Mouse (Mus musculus) kidney, postnatal 0 days (tissue): ENCODE data around the gene Tubb1. TPM values are rescaled to one million over a fixed set of nuclear protein-coding genes. Genes with fewer than 3 reads are reported as not detected.

Source experiments
- ATAC-seq: fragments of 200-750 bp; cut with Nextera tagmentation; replicated peaks from 2 replicates; pipeline ENCODE4 v1.8.0; 2017; ENCODE audit warnings: low read depth, moderate number of reproducible peaks, moderate TSS enrichment, moderate library complexity; ENCODE audit not compliant: low FRiP score
- DNase-seq: peaks from one replicate; pipeline ENCODE4 v3.0.0-alpha.2; 2016; ENCODE audit warnings: low spot score
- H3K27ac ChIP-seq: fragments of 300-500 bp; sonication (generic); 2 replicates; pipeline ENCODE4 v1.5.1; 2014; ENCODE audit warnings: mild to moderate bottlenecking
- H3K27me3 ChIP-seq: fragments of 300-500 bp; sonication (generic); 2 replicates; pipeline ENCODE4 v1.6.1; 2014; ENCODE audit warnings: low read length, mixed read lengths; ENCODE audit not compliant: insufficient read depth
- H3K36me3 ChIP-seq: fragments of 300-500 bp; sonication (generic); 2 replicates; pipeline ENCODE4 v1.6.1; 2014; ENCODE audit warnings: low read length, mixed read lengths; ENCODE audit not compliant: insufficient read depth
- H3K4me1 ChIP-seq: fragments of 300-500 bp; sonication (generic); replicated peaks from 2 replicates; pipeline ENCODE4 v1.6.1; 2014; ENCODE audit warnings: antibody characterized with exemption, low read length, mixed read lengths; ENCODE audit not compliant: insufficient read depth
- H3K4me2 ChIP-seq: fragments of 300-500 bp; sonication (generic); 2 replicates; pipeline ENCODE4 v1.6.1; 2014; ENCODE audit warnings: mild to moderate bottlenecking, low read length, moderate library complexity, mixed read lengths
- H3K4me3 ChIP-seq: fragments of 300-500 bp; sonication (generic); replicated peaks from 2 replicates; pipeline ENCODE4 v1.5.1; 2014; ENCODE audit warnings: low read depth, low read length
- H3K9ac ChIP-seq: fragments of 300-500 bp; sonication (generic); 2 replicates; pipeline ENCODE4 v1.6.1; 2014; ENCODE audit warnings: low read depth, low read length
- H3K9me3 ChIP-seq: fragments of 300-500 bp; sonication (generic); replicated peaks from 2 replicates; pipeline ENCODE4 v1.6.1; 2016; ENCODE audit warnings: low read length, inconsistent platforms, mixed read lengths
- CTCF ChIP-seq: IDR thresholded peaks from 2 replicates; pipeline ENCODE4 v1.5.1; 2016; ENCODE audit warnings: antibody characterized with exemption, low read depth, mild to moderate bottlenecking, moderate library complexity
- WGBS: fragments of 180-500 bp; shearing (Covaris S2); extraction: QIAGEN DNeasy Blood & Tissue Kit; methylation state at CpG from one replicate; pipeline ENCODE4 v1.1.7; 2014; 5-methylcytosine and 5-hydroxymethylcytosine counted together
- polyA plus RNA-seq: library from polyadenylated mRNA; unstranded; fragments of >200 nt; fragmentation: Nextera tagmentation; extraction: Ambion mirVana; gene quantifications from 2 replicates; pipeline ENCODE4 v1.2.1, GENCODE M21; 2015

Gene Tubb1
- polyA plus RNA-seq, 1 experiment from 2014 or later: 0.32 TPM

- H3K27ac ChIP-seq: no peak overlapping the region
These were observed 20.4 kb downstream of the Tubb1 start for GRCm38 (mm10) chr2:174470786-174471405.

GRCm38 (mm10) chr2:174472407-174472806 lies 21.9 kb downstream of the Tubb1 start:
- H3K36me3 ChIP-seq: peaks cover 4% of the 10 kb centered on the region; the same call in 1 of the 2 replicates
- peak overlapping the region; percentile 83 for H3K9ac ChIP-seq
- TF ChIP-seq CTCF: no peak
- H3K4me1 ChIP-seq: peaks cover 4% of the 10 kb centered on the region; the same call in 1 of the 2 replicates
- H3K4me2 ChIP-seq: peak overlapping the region; percentile 76
- no peaks in the 10 kb centered on the region for H3K27me3 ChIP-seq
- ATAC-seq (peak; percentile 43), DNase-seq (no peak)
- no peaks in the 10 kb centered on the region for H3K9me3 ChIP-seq
- 6% methylated on average over 30 of the region's 30 CpGs for WGBS
- H3K4me3 ChIP-seq: peak overlapping the region; percentile 65
- peak overlapping the region; percentile 86 for H3K27ac ChIP-seq

More at GRCm38 (mm10) chr2:174470786-174471405, 20.4 kb downstream of the Tubb1 start:
- WGBS: 95% methylated on average over 7 of the region's 7 CpGs
- no peak for DNase-seq
- no peaks in the 10 kb centered on the region for H3K27me3 ChIP-seq
- peaks cover 4% of the 10 kb centered on the region; the same call in 1 of the 2 replicates for H3K4me1 ChIP-seq
- H3K4me3 ChIP-seq: no peak overlapping the region
- no peak overlapping the region for H3K4me2 ChIP-seq
- no peaks in the 10 kb centered on the region for H3K9me3 ChIP-seq
- peaks cover 13% of the 10 kb centered on the region for H3K36me3 ChIP-seq
- no peak overlapping the region for H3K9ac ChIP-seq
- no peak for ATAC-seq
- TF ChIP-seq CTCF: no peak

- no peaks in the 10 kb centered on the region for H3K9me3 ChIP-seq
- peak within 1 kb of the TSS; percentile 83 for H3K9ac ChIP-seq
- peak; percentile 99 for DNase-seq
- H3K36me3 ChIP-seq: peaks cover 3% of the 10 kb centered on the region; the same call in 1 of the 2 replicates
- WGBS: under 1% methylated on average over 53 of the region's 53 CpGs
- peaks cover 4% of the 10 kb centered on the region; the same call in 1 of the 2 replicates for H3K4me1 ChIP-seq
- H3K4me3 ChIP-seq: peak within 1 kb of the TSS; percentile 65
- peak within 1 kb of the TSS; percentile 76 for H3K4me2 ChIP-seq
- TF ChIP-seq CTCF: peak; percentile 24; the same call in 1 of the 2 replicates
- no peaks in the 10 kb centered on the region for H3K27me3 ChIP-seq
- ATAC-seq: peak; percentile 98
- H3K27ac ChIP-seq: peak within 1 kb of the TSS; percentile 86
These were observed 22.5 kb downstream of the Tubb1 start, which contains the start of gene Prelid3b for GRCm38 (mm10) chr2:174472818-174473549. Gene Prelid3b, minus strand, starts transcription at chr2:174473081.

GRCm38 (mm10) chr2:174473550-174473927 lies 23.0 kb downstream of the Tubb1 start:
- ATAC-seq (no peak), DNase-seq (no peak)
- Histone ChIP-seq H3K27ac (peak overlapping the region; percentile 36; the same call in 1 of the 2 replicates), H3K4me3 (peak overlapping the region; percentile 31), H3K9ac (0 out of 2 replicates have a peak overlapping the region, but pooled peaks have one; percentile 43), H3K36me3 (peaks cover 3% of the 10 kb centered on the region; the same call in 1 of the 2 replicates), H3K4me2 (peak overlapping the region; percentile 64), H3K9me3 (no peaks in the 10 kb centered on the region), H3K4me1 (peaks cover 4% of the 10 kb centered on the region; the same call in 1 of the 2 replicates), H3K27me3 (no peaks in the 10 kb centered on the region)
- TF ChIP-seq CTCF: no peak
- WGBS: 77% methylated on average over 5 of the region's 5 CpGs

- no peak for ATAC-seq
- Histone ChIP-seq H3K36me3 (no peaks in the 10 kb centered on the region), H3K9ac (no peak overlapping the region), H3K9me3 (no peaks in the 10 kb centered on the region), H3K27ac (no peak overlapping the region), H3K4me2 (no peak overlapping the region), H3K27me3 (no peaks in the 10 kb centered on the region), H3K4me3 (no peak overlapping the region), H3K4me1 (no peaks in the 10 kb centered on the region; the same call in 1 of the 2 replicates)
- DNase-seq: no peak
- no peak for TF ChIP-seq CTCF
- 63% methylated on average over 3 of the region's 3 CpGs for WGBS
These were observed 27.2 kb downstream of the Tubb1 start for GRCm38 (mm10) chr2:174477543-174478319.

- Histone ChIP-seq H3K27ac (no peak overlapping the region), H3K36me3 (no peaks in the 10 kb centered on the region), H3K27me3 (no peaks in the 10 kb centered on the region), H3K4me3 (no peak overlapping the region), H3K9me3 (no peaks in the 10 kb centered on the region), H3K4me2 (no peak overlapping the region), H3K9ac (no peak overlapping the region), H3K4me1 (no peaks in the 10 kb centered on the region)
- WGBS: 68% methylated on average over 5 of the region's 5 CpGs
- no peak for TF ChIP-seq CTCF
- no peak for ATAC-seq
- DNase-seq: no peak
These were observed 28.3 kb downstream of the Tubb1 start for GRCm38 (mm10) chr2:174478746-174479145.
